Mouse (Mus musculus) midbrain, embryonic 13.5 days (tissue): ENCODE data around the gene Fhad1. TPM values are rescaled to one million over a fixed set of nuclear protein-coding genes. Genes with fewer than 3 reads are reported as not detected.

Experiments used
- ATAC-seq: fragments of 200-750 bp; cut with Nextera tagmentation; 2 replicates; pipeline ENCODE4 v1.8.0; 2017; ENCODE audit warnings: mild to moderate bottlenecking, moderate TSS enrichment, moderate library complexity
- H3K27ac ChIP-seq: fragments of 300-500 bp; sonication (generic); 2 replicates; pipeline ENCODE4 v1.5.1; 2015; ENCODE audit warnings: inconsistent platforms, mild to moderate bottlenecking, moderate library complexity
- H3K27me3 ChIP-seq: fragments of 300-500 bp; sonication (generic); 2 replicates; pipeline ENCODE4 v1.6.1; 2015; ENCODE audit warnings: mild to moderate bottlenecking, inconsistent platforms
- H3K36me3 ChIP-seq: fragments of 300-500 bp; sonication (generic); 2 replicates; pipeline ENCODE4 v1.6.1; 2015; ENCODE audit warnings: mild to moderate bottlenecking, inconsistent platforms
- H3K4me1 ChIP-seq: fragments of 300-500 bp; sonication (generic); replicated peaks from 2 replicates; pipeline ENCODE4 v1.6.1; 2015; ENCODE audit warnings: inconsistent platforms
- H3K4me2 ChIP-seq: fragments of 300-500 bp; sonication (generic); replicated peaks from 2 replicates; pipeline ENCODE4 v1.6.1; 2015; ENCODE audit warnings: moderate library complexity, mild to moderate bottlenecking, inconsistent platforms
- H3K4me3 ChIP-seq: fragments of 300-500 bp; sonication (generic); replicated peaks from 2 replicates; pipeline ENCODE4 v1.5.1; 2015; ENCODE audit warnings: mild to moderate bottlenecking, inconsistent platforms
- H3K9ac ChIP-seq: fragments of 300-500 bp; sonication (generic); replicated peaks from 2 replicates; pipeline ENCODE4 v1.6.1; 2015; ENCODE audit warnings: mild to moderate bottlenecking, inconsistent platforms
- H3K9me3 ChIP-seq: fragments of 300-500 bp; sonication (generic); 2 replicates; pipeline ENCODE4 v1.6.1; 2016; ENCODE audit warnings: mild to moderate bottlenecking, inconsistent platforms
- WGBS: fragments of 180-500 bp; shearing (Covaris S2); methylation state at CpG from one replicate; pipeline ENCODE4 v1.1.7; 2015; 5-methylcytosine and 5-hydroxymethylcytosine counted together
- polyA plus RNA-seq: library from polyadenylated mRNA; unstranded; fragments of >200 nt; fragmentation: Nextera tagmentation; extraction: Ambion mirVana; gene quantifications from 2 replicates; pipeline ENCODE4 v1.2.1, GENCODE M21; 2015

The Fhad1 gene
- polyA plus RNA-seq, 1 experiment from 2014 or later = 3.4 TPM

- Histone ChIP-seq H3K36me3 (no peaks in the 10 kb centered on the region), H3K4me1 (no peaks in the 10 kb centered on the region), H3K9ac (no peak overlapping the region), H3K4me3 (no peak overlapping the region), H3K27me3 (no peaks in the 10 kb centered on the region), H3K4me2 (no peak overlapping the region), H3K9me3 (no peaks in the 10 kb centered on the region), H3K27ac (no peak overlapping the region)
- no peak for ATAC-seq
- 54% methylated on average over 6 of the region's 6 CpGs for WGBS
Measured at GRCm38 (mm10) chr4:141886385-141886968, 128.4 kb downstream of the Fhad1 start.

DNA sequence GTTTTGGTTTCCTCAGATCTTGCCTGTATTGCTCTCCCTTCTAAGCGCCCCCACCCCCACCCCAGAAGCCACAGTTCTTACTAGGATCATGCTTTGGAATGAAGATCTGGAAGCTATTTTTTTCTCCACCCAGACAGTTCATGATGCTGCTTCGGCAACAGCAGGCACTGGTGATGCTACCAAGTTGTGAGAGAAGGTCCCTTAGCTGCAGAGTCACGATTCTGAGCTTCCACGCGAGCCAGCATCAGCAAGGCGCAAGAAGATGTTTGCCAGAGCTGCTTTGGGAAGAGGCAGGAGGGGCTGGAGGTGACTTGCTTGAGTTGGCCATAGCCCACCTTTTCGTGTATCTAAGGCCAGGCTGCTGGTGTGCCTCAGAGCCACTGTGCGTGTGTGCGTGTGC is 129.4 kb downstream of the Fhad1 start:
- Histone ChIP-seq H3K4me3 (no peak overlapping the region), H3K27ac (no peak overlapping the region), H3K36me3 (no peaks in the 10 kb centered on the region), H3K4me2 (no peak overlapping the region), H3K9me3 (no peaks in the 10 kb centered on the region), H3K27me3 (no peaks in the 10 kb centered on the region), H3K4me1 (no peaks in the 10 kb centered on the region), H3K9ac (no peak overlapping the region)
- 84% methylated on average over 9 of the region's 9 CpGs for WGBS
- no peak for ATAC-seq

DNA sequence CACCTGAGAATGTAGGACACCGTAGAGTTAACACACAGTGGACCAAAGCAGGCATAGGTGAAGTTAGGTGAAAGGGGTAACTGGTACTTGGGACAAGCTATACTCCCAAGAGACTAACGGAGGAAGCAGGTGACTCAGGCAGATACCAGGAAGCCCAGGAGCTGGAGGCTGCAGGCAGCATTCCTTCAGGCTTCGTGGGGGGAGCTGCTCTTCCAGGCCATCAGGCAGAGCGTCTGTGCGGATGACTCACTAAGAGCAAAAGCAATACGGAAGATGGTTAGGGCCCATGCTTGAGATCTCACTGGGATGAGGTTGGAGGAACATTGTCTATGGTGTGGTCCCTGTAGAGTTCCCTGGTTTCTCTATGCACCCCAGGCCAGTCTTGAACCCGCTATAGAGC is 132.0 kb downstream of the Fhad1 start:
- Histone ChIP-seq H3K4me3 (no peak overlapping the region), H3K4me1 (peaks cover 4% of the 10 kb centered on the region; the same call in 1 of the 2 replicates), H3K36me3 (no peaks in the 10 kb centered on the region), H3K27me3 (no peaks in the 10 kb centered on the region), H3K4me2 (no peak overlapping the region), H3K9me3 (no peaks in the 10 kb centered on the region), H3K27ac (no peak overlapping the region), H3K9ac (no peak overlapping the region)
- 86% methylated on average over 7 of the region's 7 CpGs for WGBS
- no peak for ATAC-seq

- Histone ChIP-seq H3K4me1 (peaks cover 4% of the 10 kb centered on the region; the same call in 1 of the 2 replicates), H3K36me3 (no peaks in the 10 kb centered on the region), H3K27me3 (no peaks in the 10 kb centered on the region), H3K4me2 (no peak overlapping the region), H3K9ac (no peak overlapping the region), H3K9me3 (no peaks in the 10 kb centered on the region), H3K4me3 (no peak overlapping the region), H3K27ac (no peak overlapping the region)
- 84% methylated on average over 5 of the region's 5 CpGs for WGBS
- ATAC-seq = no peak
Measured at GRCm38 (mm10) chr4:141881950-141882349, 132.9 kb downstream of the Fhad1 start.

DNA sequence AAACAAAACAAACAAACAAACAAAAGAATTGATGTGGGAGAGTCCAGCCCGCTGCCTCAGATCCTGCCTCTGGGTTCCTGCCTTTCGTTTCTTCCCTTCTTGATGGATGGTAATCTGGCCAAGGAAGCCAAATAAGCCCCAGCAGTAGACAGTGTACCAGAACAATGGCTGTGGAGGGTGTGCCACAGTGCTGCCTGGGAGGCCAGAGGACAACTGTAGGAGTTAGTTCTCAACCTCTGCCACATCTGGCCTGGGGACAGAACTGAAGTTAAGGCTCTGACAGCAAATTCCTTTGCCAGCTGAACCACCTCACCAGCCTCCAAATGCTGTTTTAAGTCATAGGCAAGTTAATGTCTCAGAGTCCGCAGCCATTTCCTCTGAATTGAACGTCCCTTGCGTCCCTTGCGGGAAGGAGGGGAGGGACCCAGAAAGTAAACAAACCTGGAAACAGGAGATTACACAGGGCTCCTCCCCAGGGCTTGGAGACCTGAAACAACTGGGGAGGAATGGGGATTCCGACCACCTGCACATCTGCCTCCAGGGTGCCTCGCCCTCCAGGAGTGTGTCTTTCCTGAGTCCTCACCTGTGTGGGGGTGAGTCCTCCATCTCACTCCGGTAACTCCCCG is 133.5 kb downstream of the Fhad1 start:
- Histone ChIP-seq H3K4me2 (no peak overlapping the region), H3K27ac (no peak overlapping the region), H3K27me3 (no peaks in the 10 kb centered on the region), H3K9ac (no peak overlapping the region), H3K4me1 (peaks cover 4% of the 10 kb centered on the region; the same call in 1 of the 2 replicates), H3K9me3 (no peaks in the 10 kb centered on the region), H3K36me3 (no peaks in the 10 kb centered on the region), H3K4me3 (no peak overlapping the region)
- no peak for ATAC-seq
- WGBS = 66% methylated on average over 10 of the region's 10 CpGs

DNA sequence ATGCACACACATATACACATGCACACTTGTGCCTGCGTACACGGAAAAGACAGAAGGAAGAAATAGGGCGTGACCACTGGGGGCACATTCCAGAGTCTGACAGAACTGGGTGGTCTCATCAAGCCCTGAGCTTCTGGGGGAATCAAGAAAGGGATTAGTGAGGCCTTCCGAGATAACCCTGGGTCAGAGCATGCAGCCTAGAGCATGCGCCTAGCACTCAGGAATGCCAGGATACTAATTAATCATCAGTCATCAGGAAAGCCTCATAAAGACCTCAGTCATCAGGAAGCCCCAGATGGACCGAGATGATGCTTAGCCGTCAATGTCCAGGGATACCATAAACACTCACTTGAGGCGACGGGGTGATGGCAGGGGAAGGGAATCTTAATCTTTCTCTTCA is 135.0 kb downstream of the Fhad1 start:
- 75% methylated on average over 9 of the region's 9 CpGs for WGBS
- Histone ChIP-seq H3K9ac (no peak overlapping the region), H3K27ac (no peak overlapping the region), H3K9me3 (no peaks in the 10 kb centered on the region), H3K4me2 (no peak overlapping the region), H3K27me3 (no peaks in the 10 kb centered on the region), H3K36me3 (no peaks in the 10 kb centered on the region), H3K4me3 (no peak overlapping the region), H3K4me1 (peaks cover 14% of the 10 kb centered on the region)
- ATAC-seq = no peak

DNA sequence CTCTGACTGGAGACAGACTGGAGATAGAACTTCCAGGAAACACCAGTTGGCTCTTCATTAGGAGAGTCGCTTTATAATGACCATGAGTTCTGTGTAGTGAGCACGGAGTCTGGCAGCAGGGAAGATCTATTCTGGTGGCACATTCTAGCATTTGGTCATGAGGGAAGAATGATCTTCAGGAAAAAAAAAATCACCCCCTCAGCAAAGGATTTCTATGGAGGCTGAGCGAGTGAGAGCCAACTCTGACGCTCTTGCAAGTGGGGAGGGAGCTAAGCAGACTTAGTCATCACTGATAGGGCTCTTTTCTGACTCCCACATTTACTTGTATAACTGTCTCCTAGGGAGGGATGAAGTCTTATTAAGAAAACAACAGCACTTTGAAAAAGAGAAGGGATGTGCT is 135.8 kb downstream of the Fhad1 start:
- no peaks in the 10 kb centered on the region for H3K9me3 ChIP-seq
- H3K27ac ChIP-seq = no peak overlapping the region
- WGBS = 81% methylated on average over 4 of the region's 4 CpGs
- H3K36me3 ChIP-seq = no peaks in the 10 kb centered on the region
- no peak overlapping the region for H3K4me3 ChIP-seq
- no peak for ATAC-seq
- H3K4me1 ChIP-seq = peaks cover 17% of the 10 kb centered on the region
- no peaks in the 10 kb centered on the region for H3K27me3 ChIP-seq
- no peak overlapping the region for H3K9ac ChIP-seq
- H3K4me2 ChIP-seq = no peak overlapping the region

- H3K9ac ChIP-seq = no peak overlapping the region
- H3K4me1 ChIP-seq = peaks cover 21% of the 10 kb centered on the region
- no peak overlapping the region for H3K4me2 ChIP-seq
- no peaks in the 10 kb centered on the region for H3K9me3 ChIP-seq
- H3K4me3 ChIP-seq = no peak overlapping the region
- no peak for ATAC-seq
- no peaks in the 10 kb centered on the region for H3K27me3 ChIP-seq
- H3K36me3 ChIP-seq = no peaks in the 10 kb centered on the region
- 79% methylated on average over 7 of the region's 7 CpGs for WGBS
- no peak overlapping the region for H3K27ac ChIP-seq
Measured at GRCm38 (mm10) chr4:141878621-141879020, 136.3 kb downstream of the Fhad1 start.

DNA sequence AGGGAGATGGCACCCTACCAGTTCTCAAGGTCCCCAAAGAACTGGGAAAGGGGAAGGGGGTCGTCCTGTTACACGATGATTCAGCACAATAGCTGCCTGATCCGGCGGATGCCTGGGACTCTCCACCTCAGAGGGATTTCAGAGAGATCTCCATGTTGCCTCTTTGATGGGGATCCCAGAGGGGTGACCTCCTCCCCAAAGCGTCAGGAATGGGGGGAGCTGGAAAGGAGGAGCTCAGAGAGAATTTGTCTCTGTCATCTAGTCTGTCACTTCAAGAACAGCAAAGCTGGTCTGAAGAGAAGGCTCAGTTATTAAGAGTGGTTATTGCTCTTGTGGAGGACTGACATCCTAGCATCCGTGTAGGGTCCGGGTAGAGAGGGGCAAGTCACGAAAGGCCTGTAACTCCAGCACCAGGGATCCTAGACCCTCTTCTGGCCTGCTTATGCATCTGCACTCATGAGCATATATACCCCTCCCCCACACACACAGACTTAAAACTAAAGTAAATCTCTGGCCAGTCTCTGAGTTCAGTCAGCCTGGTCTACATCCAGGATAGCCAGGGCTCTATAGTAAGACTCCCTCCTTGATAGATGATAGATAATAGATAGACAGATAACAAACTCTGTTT is 139.3 kb downstream of the Fhad1 start:
- Histone ChIP-seq H3K4me1 (peaks cover 52% of the 10 kb centered on the region), H3K4me2 (peak overlapping the region; percentile 94), H3K27me3 (no peaks in the 10 kb centered on the region), H3K36me3 (0 out of 2 replicates have a peak, but pooled peaks cover 4% of the 10 kb centered on the region), H3K27ac (peak overlapping the region; percentile 75), H3K4me3 (peak overlapping the region; percentile 68), H3K9ac (peak overlapping the region; percentile 85), H3K9me3 (no peaks in the 10 kb centered on the region)
- WGBS = 9% methylated on average over 8 of the region's 8 CpGs
- peak; percentile 3; the same call in 1 of the 2 replicates for ATAC-seq

DNA sequence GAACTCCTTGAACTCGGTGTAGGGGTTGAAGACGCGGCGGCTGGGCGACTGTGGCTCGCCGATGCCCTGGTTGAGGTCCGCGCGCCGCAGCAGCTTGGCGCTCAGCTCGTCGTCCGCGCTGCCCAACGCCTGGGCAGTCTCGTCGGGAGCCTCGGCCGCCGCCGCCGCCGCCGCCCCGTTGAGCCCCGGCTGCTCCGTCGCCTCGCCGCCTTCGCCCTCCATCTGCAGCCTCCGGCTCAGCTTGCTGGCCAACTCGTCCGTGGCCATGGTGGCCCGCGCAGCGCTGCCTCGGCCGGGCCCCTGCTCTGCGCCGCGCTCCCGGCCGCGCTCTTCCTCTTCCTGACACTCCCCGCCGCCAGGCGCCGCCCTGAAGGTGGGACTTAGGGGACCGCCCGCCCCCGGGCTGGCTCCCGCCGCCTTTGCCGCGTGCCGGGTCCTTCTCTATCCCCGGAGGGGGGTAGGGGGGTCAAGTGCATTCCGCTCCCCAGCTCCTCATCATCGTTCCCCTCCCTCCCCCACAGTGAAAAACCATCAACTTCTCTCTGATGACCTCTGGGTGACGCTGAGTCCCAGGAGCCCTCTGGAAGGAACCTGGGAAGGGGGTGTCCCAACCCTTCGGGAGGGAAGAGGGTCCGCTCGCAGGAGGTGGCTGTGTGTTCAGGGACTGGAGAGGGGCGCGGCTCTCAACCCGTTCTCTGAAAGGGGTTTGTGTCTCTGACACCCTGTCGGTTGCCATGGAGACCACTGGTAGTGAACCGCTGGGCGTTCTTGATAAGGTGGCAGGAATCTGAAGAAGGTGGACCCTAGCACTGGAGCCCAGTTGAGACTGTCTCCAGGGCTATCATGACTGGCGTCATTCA is 140.1 kb downstream of the Fhad1 start, which contains the start of gene Efhd2:
Gene Efhd2, minus strand, starts transcription at position 320 of the 860 bp plus-strand sequence.
- Histone ChIP-seq H3K36me3 (0 out of 2 replicates have a peak, but pooled peaks cover 5% of the 10 kb centered on the region), H3K9ac (peak within 1 kb of the TSS; percentile 85), H3K4me3 (peak within 1 kb of the TSS; percentile 68), H3K27me3 (no peaks in the 10 kb centered on the region), H3K27ac (peak within 1 kb of the TSS; percentile 75), H3K4me1 (peaks cover 56% of the 10 kb centered on the region), H3K9me3 (no peaks in the 10 kb centered on the region), H3K4me2 (peak within 1 kb of the TSS; percentile 94)
- WGBS = under 1% methylated on average over 68 of the region's 73 CpGs
- ATAC-seq = peak; percentile 92

DNA sequence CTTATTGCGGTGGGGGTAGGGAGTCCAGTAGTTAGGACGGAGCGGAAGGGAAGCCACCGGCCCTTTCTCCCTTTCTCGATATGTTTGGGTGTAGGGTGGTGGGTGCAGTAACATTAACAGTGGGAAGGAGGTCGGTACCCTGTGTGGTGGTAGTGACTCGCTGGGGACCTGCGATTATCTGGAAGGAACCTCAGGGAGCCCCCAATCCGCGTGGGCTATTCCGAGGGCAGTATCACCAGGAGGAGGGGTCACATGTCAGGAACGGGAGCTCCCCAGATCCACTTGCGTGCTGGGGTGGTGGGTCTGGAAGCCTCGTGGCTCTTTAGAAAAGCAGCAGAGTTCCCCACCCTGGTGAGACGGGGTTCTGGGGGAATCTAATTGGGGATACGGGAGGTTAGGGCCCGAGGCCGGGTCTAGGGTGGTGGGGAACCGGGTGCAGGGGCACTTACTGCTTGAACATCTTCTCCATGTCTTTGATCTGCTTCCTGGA is 140.7 kb downstream of the Fhad1 start:
- Histone ChIP-seq H3K4me3 (peak overlapping the region; percentile 68), H3K4me1 (peaks cover 62% of the 10 kb centered on the region), H3K27ac (peak overlapping the region; percentile 75; the same call in 1 of the 2 replicates), H3K9me3 (no peaks in the 10 kb centered on the region), H3K4me2 (peak overlapping the region; percentile 94), H3K9ac (peak overlapping the region; percentile 85), H3K36me3 (peaks cover 5% of the 10 kb centered on the region; the same call in 1 of the 2 replicates), H3K27me3 (no peaks in the 10 kb centered on the region)
- peak; percentile 18 for ATAC-seq
- under 1% methylated on average over 19 of the region's 19 CpGs for WGBS
